Mouse (Mus musculus) kidney, postnatal 14 days (tissue): ENCODE results near the gene Slc16a3.
A peak's percentile ranks its signal among the peaks of the same experiment; 100 is the strongest.

Experiments used
- DNase-seq: peaks from one replicate; pipeline ENCODE4 v3.0.0; 2022; ENCODE audit warnings: mixed read lengths

Gene Slc16a3

DNA sequence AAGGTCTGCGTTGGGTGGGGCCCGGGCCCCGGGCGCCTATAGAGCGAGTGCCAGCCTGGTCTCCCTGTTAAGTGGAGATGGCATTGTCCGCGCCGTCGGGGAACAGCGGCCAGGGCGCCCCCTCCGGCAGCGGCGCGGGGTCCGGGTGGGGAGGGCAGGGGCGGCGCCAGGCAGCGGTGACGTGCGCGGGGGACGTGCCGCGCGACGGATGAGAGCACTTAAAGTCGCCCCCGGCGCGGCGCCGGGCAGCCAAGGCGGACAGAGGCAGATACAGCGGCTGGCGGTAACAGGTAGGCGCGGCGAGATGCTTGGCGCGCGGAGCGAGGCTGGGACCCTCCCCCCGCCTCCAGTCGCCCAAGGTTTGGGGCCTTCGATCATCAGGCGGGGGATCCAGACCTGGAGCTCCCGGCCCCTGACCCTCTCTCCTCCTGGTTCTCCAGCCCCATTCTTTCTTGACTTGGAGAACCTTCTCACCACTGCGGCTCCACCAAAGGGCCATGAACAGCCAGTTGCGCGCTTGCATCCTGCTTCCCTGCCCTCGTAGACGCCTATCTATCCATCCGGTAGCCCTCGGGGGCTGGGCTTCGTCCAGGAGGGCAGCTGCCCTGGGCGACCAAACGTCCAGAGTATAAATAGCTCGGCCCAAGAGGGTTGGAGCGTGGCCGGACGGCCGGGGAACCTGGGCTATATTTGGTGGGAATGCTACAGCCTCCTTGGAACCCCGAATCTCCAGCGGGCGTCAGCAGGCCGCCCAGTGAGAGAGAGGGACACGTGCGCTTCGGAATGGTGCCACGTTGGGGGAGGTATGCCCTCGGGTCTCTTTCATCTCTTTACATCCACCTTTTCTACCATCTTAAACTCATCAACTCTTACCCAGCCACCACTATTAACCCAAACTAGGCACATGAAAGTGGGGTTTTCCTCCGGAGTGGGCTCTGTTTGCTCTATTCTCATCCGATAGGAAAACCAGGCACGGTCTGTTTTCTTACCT, 876 bp downstream of the Slc16a3 start:
- DNase-seq, result peak; percentile 64

DNA sequence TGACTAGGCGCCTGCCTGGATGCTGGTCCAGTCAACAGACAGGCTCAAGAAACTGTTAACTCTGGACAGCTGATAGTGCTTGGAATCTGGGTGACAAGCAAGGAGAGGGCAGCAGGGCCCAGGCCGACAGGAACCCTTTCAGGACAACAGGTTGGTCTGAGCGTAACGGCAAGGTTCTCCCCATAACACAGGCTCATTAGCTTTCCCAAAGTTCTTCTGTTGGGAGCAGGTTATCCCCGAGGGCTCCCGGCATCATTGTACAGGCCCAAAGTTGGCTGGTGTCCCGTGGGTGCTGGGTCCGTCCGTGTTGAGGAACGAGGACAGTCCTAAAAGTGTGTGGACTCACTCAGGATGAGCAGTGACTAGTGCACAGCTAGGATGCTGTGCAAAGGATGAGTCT, 1.6 kb downstream of the Slc16a3 start:
- DNase-seq, result no peak

GRCm38 (mm10) chr11:120950281-120951202, 2.3 kb downstream of the Slc16a3 start:
- peak; percentile 88 for DNase-seq

DNA sequence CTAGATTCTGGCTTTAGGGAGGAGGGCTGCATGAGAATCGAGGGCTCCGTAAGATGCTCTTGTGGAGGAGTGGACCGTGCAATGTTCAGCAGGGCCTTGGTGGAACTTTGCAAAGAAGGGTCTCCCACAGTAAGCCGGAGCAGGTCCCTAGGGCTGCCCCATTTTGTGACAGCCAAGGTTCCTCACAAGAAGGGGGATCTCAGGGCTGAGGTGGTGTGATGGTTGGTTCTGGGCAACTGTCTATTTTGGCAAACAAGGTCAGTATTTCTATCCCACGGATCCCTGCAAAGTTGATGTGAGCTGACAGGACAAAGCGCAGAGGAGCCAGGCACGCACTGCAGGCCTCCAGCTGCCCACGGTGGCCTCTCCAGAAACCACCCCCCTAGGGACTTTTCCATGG, 3.0 kb downstream of the Slc16a3 start:
- no peak for DNase-seq

DNA sequence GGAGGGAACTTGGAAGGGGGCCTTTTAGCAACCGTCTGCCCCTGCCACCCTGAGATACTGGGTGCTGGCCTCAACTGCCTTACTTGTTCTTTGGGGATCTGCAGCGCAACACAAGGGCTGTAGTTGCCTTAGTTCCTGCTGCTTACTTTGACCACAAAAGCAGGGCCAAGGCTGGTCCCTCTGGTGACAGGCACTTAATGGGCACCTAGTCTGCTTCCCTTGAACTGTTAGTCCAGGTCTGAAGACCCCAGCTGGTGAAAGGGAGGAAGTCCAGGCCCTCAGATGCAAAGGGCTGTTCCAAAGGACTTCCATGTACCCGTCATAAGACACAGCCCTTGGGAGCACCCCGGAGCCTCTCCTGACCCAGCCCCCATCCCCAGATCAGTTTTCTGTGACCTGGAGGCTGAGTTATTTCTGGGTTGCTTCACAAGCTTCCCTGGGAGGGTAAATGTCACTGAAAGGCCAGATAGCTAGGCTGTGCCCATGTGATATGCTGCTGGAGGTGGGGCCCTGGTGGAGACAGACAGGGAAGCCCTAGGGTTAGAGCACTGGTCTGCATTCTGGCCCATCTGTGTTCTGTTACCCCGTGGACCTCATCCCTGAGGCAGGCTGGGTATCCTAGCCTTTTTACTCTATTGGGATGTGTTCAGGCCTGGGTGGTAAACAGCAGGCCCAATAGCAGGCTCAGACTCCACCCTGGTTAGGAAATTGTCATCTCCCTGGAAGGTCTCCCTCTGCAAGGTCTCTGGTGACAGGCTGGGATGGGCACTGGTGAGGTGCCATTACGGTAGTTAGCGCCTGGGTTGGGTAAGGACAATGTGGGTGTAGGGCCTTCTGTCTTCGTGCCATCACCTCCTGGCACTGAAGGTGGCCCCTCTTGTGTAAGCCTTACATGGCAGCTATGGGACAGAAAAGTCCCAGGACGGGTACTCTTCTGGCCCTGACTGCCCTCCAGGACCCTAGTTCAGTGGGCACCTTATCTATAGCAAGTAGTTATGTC, 3.8 kb downstream of the Slc16a3 start:
- no peak for DNase-seq

- DNase-seq, result peak; percentile 38
These were observed 6.7 kb downstream of the Slc16a3 start for GRCm38 (mm10) chr11:120954936-120955335.

- no peak for DNase-seq
These were observed 7.4 kb downstream of the Slc16a3 start for GRCm38 (mm10) chr11:120955701-120956100.

- no peak for DNase-seq
These were observed 8.8 kb downstream of the Slc16a3 start for GRCm38 (mm10) chr11:120957052-120957451.

GRCm38 (mm10) chr11:120957731-120958257, 9.5 kb downstream of the Slc16a3 start:
- no peak for DNase-seq

GRCm38 (mm10) chr11:120959066-120959465, 10.8 kb downstream of the Slc16a3 start:
- no peak for DNase-seq

DNA sequence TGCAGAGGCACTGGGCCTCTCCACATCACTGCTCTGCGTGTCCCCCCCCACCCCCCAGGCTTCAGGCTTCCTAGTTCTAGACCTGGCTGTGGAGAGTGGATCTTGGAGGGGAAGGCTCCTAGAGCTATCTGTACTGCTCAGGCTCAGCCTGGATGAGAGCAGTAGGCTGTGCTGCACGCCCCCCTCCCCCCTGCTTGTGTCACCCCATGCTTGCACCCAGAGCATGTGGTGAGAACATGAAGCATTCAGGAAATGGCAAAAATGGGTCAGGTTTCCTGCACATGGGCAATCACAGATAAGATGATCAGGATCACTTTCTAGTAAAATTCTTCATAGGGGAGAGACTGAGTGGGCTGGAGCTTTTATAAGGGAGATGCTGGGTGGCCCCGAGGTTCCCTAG, 11.3 kb downstream of the Slc16a3 start:
- no peak for DNase-seq

GRCm38 (mm10) chr11:120960248-120960647, 12.0 kb downstream of the Slc16a3 start:
- DNase-seq, result no peak

DNA sequence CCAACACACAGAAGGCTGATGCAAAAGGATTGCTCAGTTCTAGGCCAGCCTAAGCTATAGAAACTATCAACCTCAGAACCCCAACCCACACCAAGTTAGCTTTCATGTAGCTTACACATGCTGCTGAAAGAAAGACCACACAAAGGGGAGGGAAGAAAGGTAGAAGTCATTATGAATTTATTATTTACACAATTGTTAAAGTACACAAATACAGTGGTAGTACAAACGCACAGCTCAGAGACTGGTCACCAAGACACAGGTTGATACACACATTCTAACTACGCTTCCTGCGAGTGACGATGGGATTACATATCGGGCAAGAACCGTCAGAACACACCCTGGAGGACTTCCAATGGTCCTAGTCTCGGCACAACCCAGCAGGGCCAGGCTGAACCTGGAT, 13.3 kb downstream of the Slc16a3 start:
- no peak for DNase-seq

DNA sequence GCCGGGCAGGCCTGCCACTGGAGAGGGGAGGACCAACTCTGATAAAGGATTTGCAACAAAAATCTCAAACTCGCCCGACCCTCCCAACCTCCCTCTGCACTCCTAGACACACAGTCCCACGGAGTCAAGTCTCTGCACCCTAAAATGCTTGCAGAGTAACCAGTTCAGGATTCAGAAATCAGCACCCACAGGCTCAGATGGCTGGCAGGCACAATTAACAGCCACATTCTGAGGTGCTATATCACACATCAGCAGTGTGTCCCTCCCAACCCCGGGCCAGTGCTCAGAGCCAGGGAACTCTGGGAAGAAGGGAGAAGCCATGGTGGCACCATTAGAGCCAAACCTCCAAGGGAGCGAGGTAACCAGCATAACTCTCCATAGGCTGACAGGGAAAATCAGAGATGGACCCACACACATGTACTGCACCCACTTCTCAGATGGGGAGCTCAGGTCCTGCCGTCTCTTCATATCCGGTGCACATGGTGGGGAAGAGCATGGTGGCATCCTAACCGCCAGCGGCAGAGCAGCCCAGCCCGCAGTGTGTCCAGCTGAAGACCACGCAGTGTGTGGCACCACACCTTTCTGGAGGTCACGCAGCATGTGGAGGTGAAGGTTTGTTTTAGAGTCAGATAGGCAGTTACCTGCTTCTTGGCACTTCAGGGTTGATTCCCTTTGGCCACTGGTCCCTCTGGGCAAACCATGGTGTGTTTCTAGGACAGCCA, 13.9 kb downstream of the Slc16a3 start:
- no peak for DNase-seq

GRCm38 (mm10) chr11:120962909-120963308, 14.6 kb downstream of the Slc16a3 start:
- no peak for DNase-seq

DNA sequence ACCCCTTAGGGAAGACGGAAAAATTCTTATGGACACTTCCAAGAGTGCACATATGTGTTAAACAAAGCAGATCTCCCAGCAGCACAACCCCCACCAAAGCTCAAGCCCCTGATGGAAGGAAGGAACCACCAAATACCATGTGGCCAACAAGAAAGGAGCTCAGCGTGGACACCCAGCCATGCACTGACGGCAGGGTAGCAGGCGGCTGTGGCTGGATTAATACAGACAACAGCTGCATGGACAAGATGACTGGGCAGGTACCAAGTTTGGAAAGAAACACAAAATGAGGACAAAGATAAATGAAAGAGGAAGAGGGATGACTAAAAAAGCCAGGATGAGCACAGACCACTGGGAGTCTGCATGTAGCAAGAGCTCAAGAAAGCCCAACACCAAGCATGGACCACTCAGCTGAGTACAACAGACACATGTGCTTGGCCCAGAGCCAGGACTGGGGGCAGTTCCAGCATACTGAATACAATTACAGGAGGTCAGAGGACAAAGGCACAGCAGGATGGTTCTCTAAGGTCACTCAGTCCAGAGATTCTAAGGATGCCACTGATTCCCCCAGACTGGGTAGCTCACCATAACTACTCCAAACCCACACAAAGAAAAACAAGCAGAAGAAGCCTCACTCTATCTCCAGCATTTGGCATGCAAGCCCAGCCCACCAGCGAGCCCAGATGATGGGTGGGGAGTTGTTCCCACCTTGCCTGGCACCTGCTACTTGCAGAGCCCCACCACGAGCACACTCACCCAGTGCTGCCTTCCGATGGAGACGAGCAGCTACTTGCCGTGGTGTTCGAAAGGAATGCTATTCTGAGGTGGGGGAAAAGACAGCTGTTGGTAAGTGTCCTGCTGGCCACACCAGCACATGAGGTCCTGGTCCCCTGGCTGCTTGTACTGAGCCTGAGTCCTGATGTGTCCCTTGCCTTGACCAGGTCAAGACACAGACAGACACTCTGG, 16.2 kb downstream of the Slc16a3 start:
- no peak for DNase-seq

DNA sequence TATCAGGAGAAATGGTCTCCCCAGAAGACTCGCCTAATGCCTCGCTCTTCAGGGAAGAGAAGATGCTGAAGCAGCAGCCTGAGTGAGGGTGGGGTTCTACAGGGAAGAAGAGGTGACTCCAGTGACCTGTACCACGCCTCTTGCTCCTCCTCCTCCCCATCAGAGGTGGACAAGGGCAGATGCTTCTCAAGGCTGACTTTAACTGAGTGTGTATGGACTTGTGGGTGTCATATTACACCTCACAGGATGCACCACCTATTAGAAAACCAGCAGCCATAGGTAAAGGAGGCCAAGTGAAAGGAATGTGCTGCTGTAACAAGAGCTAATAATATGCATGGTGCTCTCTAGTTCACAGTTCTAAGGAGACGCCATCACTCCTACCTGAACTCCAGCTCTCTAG, 17.3 kb downstream of the Slc16a3 start:
- DNase-seq, result no peak

GRCm38 (mm10) chr11:120969742-120970141, 21.5 kb downstream of the Slc16a3 start:
- no peak for DNase-seq

- DNase-seq, result no peak
These were observed 23.0 kb downstream of the Slc16a3 start for GRCm38 (mm10) chr11:120971237-120971636.

DNA sequence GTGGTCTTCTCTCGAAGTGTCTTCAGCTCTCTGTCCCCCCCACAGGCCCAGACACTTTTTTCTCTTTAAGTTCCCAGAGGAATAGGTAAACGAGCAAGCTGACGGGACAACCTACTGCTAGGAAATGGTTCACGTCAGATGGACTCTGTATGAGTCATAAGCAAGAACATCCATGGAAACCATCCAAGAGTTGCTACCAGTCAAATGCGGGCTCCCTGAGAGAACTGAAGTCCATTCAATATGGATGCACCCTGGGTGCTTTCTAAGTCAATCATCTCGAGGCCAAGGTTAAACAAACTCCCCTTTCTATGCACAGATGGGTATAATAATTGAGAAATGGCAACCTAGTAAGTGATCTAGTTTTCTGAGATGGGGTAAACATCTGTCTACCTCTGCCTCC, 25.0 kb downstream of the Slc16a3 start:
- DNase-seq, result no peak
